Mouse (Mus musculus) embryonic facial prominence, embryonic 14.5 days (tissue): Measurements from ENCODE around the gene Olfr1328. TPM values are rescaled to one million over a fixed set of nuclear protein-coding genes. Genes with fewer than 3 reads are reported as not detected.
"Not testable (repeated sequence)": the region's sequence is repeated elsewhere in the genome, so short reads cannot be mapped to it uniquely, and the experiment has no call there.

Experiments used
- ATAC-seq: fragments of 200-750 bp; cut with Nextera tagmentation; 2 replicates; pipeline ENCODE4 v1.8.0; 2017; ENCODE audit warnings: low read depth, moderate number of reproducible peaks, moderate TSS enrichment
- DNase-seq: peaks from one replicate; pipeline ENCODE4 v3.0.0-alpha.2; 2015; ENCODE audit warnings: low spot score
- H3K27ac ChIP-seq: fragments of 300-500 bp; sonication (generic); replicated peaks from 2 replicates; pipeline ENCODE4 v1.5.1; 2014; ENCODE audit warnings: low read depth, mild to moderate bottlenecking, low read length, moderate library complexity
- H3K27me3 ChIP-seq: fragments of 300-500 bp; sonication (generic); replicated peaks from 2 replicates; pipeline ENCODE4 v1.6.1; 2014; ENCODE audit warnings: low read length; ENCODE audit not compliant: control insufficient read depth, insufficient read depth
- H3K36me3 ChIP-seq: fragments of 300-500 bp; sonication (generic); 2 replicates; pipeline ENCODE4 v1.6.1; 2014; ENCODE audit warnings: low read length, mixed read lengths; ENCODE audit not compliant: control insufficient read depth, insufficient read depth
- H3K4me1 ChIP-seq: fragments of 300-500 bp; sonication (generic); 2 replicates; pipeline ENCODE4 v1.6.1; 2014; ENCODE audit warnings: antibody characterized with exemption, low read length; ENCODE audit not compliant: control insufficient read depth, insufficient read depth
- H3K4me2 ChIP-seq: fragments of 300-500 bp; sonication (generic); 2 replicates; pipeline ENCODE4 v1.6.1; 2014; ENCODE audit warnings: low read depth, mild to moderate bottlenecking, low read length, moderate library complexity, mixed read lengths
- H3K4me3 ChIP-seq: fragments of 300-500 bp; sonication (generic); 2 replicates; pipeline ENCODE4 v1.5.1; 2014; ENCODE audit warnings: low read depth, mild to moderate bottlenecking, low read length
- H3K9ac ChIP-seq: fragments of 300-500 bp; sonication (generic); 2 replicates; pipeline ENCODE4 v1.6.1; 2014; ENCODE audit warnings: low read depth, mild to moderate bottlenecking, low read length, moderate library complexity, mixed read lengths
- H3K9me3 ChIP-seq: fragments of 300-500 bp; sonication (generic); 2 replicates; pipeline ENCODE4 v1.6.1; 2016; ENCODE audit warnings: low read length; ENCODE audit not compliant: control insufficient read depth
- WGBS: fragments of 180-500 bp; shearing (Covaris S2); extraction: QIAGEN DNeasy Blood & Tissue Kit; methylation state at CpG from one replicate; pipeline ENCODE4 v1.1.7; 2014; 5-methylcytosine and 5-hydroxymethylcytosine counted together
- polyA plus RNA-seq: library from polyadenylated mRNA; unstranded; fragments of >200 nt; fragmentation: Nextera tagmentation; extraction: Ambion mirVana; gene quantifications from 2 replicates; pipeline ENCODE4 v1.2.1, GENCODE M21; 2014

Gene Olfr1328
- 0.07 TPM in 1 of 2 replicates, not detected in the other for polyA plus RNA-seq

DNA sequence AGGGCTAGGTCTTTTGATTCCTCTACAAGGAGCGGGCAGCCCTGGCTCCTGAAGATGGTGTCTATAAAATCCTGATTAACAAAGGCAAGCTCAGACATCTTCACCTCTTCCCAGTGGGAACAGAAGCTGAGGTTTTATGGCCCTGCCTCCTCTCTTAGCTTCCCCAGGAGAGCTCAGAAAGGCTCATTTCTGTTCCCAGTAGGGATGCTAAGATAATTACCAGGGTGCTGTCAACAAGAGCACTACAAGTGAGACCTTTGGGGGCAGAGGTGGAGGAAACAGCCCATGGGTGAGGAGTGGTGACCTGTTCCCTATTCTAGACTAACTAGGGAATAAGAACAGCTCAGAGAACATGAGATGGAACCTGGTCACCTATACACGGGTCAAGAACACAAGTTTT lies at the start of gene Olfr1328:
Gene Olfr1328, minus strand, starts transcription at position 101 of the 400 bp plus-strand sequence.
- H3K9me3 ChIP-seq = no peaks in the 10 kb centered on the region
- no peak within 1 kb of the TSS for H3K4me2 ChIP-seq
- no peaks in the 10 kb centered on the region for H3K36me3 ChIP-seq
- WGBS = 71% methylated on average over 2 of the region's 2 CpGs
- no peak within 1 kb of the TSS for H3K9ac ChIP-seq
- H3K4me3 ChIP-seq = no peak within 1 kb of the TSS
- no peaks in the 10 kb centered on the region for H3K27me3 ChIP-seq
- no peak for ATAC-seq
- no peaks in the 10 kb centered on the region for H3K4me1 ChIP-seq
- DNase-seq = no peak
- no peak within 1 kb of the TSS for H3K27ac ChIP-seq

GRCm38 (mm10) chr4:118985291-118985690 lies 46.9 kb upstream of the Olfr1328 start:
- Histone ChIP-seq H3K9me3 (no peaks in the 10 kb centered on the region), H3K27ac (no peak overlapping the region), H3K4me3 (no peak overlapping the region), H3K36me3 (no peaks in the 10 kb centered on the region), H3K4me2 (no peak overlapping the region), H3K9ac (no peak overlapping the region), H3K4me1 (no peaks in the 10 kb centered on the region), H3K27me3 (no peaks in the 10 kb centered on the region)
- 80% methylated on average over 4 of the region's 4 CpGs for WGBS
- DNase-seq (no peak), ATAC-seq (no peak)

DNA sequence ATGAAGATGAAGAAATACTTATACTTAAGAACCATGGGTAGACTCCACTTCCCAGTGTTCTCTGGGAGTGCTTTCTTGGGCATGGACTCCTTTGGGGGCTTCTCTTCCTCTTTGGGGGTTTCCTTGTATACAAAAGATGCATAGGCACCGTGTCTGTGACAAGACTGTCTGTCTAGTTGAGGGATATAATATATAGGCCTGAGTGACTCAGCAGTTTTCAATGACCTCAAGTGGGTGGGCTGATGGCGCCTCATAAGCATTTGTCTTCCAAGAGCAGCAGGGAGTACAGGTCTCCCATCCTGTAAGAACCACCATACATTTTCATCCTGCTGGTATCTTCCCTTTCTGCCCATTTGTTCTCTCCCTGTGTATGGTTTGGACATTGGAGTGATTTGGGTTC lies 34.9 kb upstream of the Olfr1328 start:
- Histone ChIP-seq H3K9ac (no peak overlapping the region), H3K27me3 (no peaks in the 10 kb centered on the region), H3K4me1 (no peaks in the 10 kb centered on the region), H3K27ac (no peak overlapping the region), H3K4me2 (no peak overlapping the region), H3K9me3 (no peaks in the 10 kb centered on the region), H3K4me3 (no peak overlapping the region), H3K36me3 (no peaks in the 10 kb centered on the region)
- WGBS = 72% methylated on average over 2 of the region's 2 CpGs
- ATAC-seq (no peak), DNase-seq (no peak)

DNA sequence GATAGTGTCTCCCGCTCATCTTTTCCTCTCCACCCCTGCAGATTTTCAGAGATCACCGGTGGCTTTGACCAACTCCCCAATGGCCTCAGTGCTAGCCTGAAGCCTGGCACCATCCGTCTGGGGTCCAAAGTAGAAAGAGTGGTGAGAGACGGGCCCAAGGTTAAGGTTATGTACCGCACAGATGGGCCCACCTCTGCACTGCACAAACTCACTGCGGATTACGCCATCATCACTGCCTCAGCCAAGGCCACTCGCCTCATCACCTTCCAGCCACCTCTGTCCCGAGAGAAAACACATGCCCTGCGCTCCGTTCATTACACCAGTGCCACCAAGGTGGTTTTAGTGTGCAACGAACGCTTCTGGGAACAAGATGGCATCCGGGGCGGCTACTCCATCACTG lies 29.3 kb upstream of the Olfr1328 start:
- Histone ChIP-seq H3K4me1 (no peaks in the 10 kb centered on the region), H3K27me3 (no peaks in the 10 kb centered on the region), H3K9me3 (no peaks in the 10 kb centered on the region), H3K27ac (no peak overlapping the region), H3K4me2 (no peak overlapping the region), H3K9ac (no peak overlapping the region), H3K36me3 (no peaks in the 10 kb centered on the region), H3K4me3 (no peak overlapping the region)
- DNase-seq (no peak), ATAC-seq (no peak)
- WGBS = 93% methylated on average over 15 of the region's 15 CpGs

GRCm38 (mm10) chr4:118961141-118961628 lies 22.8 kb upstream of the Olfr1328 start, which contains the start of gene Lao1:
Lao1 (plus strand) TSS chr4:118961578.
- ATAC-seq (no peak), DNase-seq (no peak)
- no peaks in the 10 kb centered on the region for H3K9me3 ChIP-seq

DNA sequence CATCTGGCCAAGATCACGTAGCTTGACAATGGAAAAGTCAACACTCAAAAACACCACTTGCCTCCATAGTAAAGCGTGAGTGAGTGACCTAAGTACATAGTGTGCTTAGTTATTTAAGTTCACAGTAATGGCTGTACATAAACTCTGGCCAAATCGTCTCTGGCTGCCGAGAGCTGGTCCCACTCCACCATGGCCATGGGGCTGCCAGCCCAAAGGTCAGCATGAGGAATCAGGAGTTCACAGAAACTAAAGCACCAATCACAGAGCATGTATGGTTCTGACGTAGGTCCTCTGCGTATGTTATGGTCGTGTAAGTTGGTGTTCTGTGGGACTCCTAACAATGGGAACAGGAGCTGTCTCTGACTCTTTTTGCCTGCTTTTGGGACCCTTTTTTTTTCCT lies 20.4 kb upstream of the Olfr1328 start:
- H3K27ac ChIP-seq = no peak overlapping the region
- DNase-seq (no peak), ATAC-seq (no peak)
- H3K36me3 ChIP-seq = no peaks in the 10 kb centered on the region
- H3K9me3 ChIP-seq = no peaks in the 10 kb centered on the region
- no peak overlapping the region for H3K9ac ChIP-seq
- H3K27me3 ChIP-seq = no peaks in the 10 kb centered on the region
- no peak overlapping the region for H3K4me2 ChIP-seq
- no peak overlapping the region for H3K4me3 ChIP-seq
- WGBS = 81% methylated on average over 7 of the region's 7 CpGs
- no peaks in the 10 kb centered on the region for H3K4me1 ChIP-seq

More at GRCm38 (mm10) chr4:118961141-118961628, 22.8 kb upstream of the Olfr1328 start, which contains the start of gene Lao1:
- no peak within 1 kb of the TSS for H3K27ac ChIP-seq
- no peaks in the 10 kb centered on the region for H3K4me1 ChIP-seq
- H3K36me3 ChIP-seq = no peaks in the 10 kb centered on the region
- H3K27me3 ChIP-seq = no peaks in the 10 kb centered on the region
- no peak within 1 kb of the TSS for H3K4me2 ChIP-seq
- H3K9ac ChIP-seq = no peak within 1 kb of the TSS
- no peak within 1 kb of the TSS for H3K4me3 ChIP-seq
- WGBS = 85% methylated on average over 2 of the region's 2 CpGs

DNA sequence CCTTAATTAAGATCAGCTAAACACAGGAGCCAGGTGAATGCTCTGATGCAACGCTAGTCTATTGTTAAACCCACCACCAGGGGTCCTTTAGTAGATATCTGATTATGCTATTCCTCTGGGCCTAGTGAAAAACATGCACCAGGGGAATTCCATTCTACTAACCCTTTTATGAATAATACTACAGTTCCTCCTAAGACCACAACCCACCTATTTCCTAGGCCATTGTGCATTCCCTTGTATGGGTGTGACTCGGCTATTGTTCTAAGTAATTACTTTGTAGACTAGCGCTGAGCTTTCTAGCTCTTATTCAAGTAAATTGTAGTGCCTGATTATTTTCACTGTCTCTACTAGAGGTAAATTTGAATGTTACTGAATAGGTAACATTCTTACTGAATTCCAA lies 7.1 kb downstream of the Olfr1328 start:
- H3K4me3 ChIP-seq, ATAC-seq, DNase-seq, H3K36me3 ChIP-seq, H3K27ac ChIP-seq, H3K9ac ChIP-seq, H3K4me2 ChIP-seq, H3K9me3 ChIP-seq, H3K27me3 ChIP-seq, H3K4me1 ChIP-seq: not testable (repeated sequence)
- 75% methylated on average over 3 of the region's 3 CpGs for WGBS

- H3K27me3 ChIP-seq, H3K4me2 ChIP-seq, H3K9ac ChIP-seq, H3K36me3 ChIP-seq, DNase-seq, H3K4me3 ChIP-seq, H3K4me1 ChIP-seq, ATAC-seq, H3K9me3 ChIP-seq, H3K27ac ChIP-seq: not testable (repeated sequence)
- 63% methylated on average over 2 of the region's 2 CpGs for WGBS
These were observed 21.0 kb downstream of the Olfr1328 start, which contains the start of gene Olfr1329 for GRCm38 (mm10) chr4:118917365-118917764. Olfr1329 (minus strand) TSS chr4:118917465.

DNA sequence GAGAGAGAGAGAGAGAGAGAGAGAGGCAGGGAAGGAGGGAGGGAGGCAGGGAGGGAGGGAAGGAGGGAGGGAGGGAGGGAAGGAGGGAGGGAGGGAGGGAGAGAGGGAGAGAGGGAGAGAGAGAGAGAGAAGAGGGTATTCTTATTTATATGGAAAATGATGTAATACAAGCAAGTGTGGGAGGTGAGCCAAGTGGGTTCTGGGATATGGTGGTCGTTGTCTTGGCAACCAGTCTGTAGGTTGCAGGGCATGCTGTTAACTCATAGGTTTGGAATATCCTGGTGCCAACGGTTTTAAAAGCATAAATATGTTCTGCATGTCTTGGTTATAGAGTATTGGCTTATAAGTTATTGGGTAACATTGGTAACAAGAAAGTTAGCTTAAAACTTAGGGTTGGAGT lies 36.4 kb downstream of the Olfr1328 start:
- 61% methylated on average over 2 of the region's 2 CpGs for WGBS
- ATAC-seq = no peak

More for the DNA sequence above, 36.4 kb downstream of the Olfr1328 start:
- no peaks in the 10 kb centered on the region for H3K9me3 ChIP-seq
- H3K4me1 ChIP-seq = no peaks in the 10 kb centered on the region
- H3K9ac ChIP-seq = no peak overlapping the region
- no peak overlapping the region for H3K27ac ChIP-seq
- H3K4me3 ChIP-seq = no peak overlapping the region
- no peaks in the 10 kb centered on the region for H3K36me3 ChIP-seq
- H3K27me3 ChIP-seq = no peaks in the 10 kb centered on the region
- H3K4me2 ChIP-seq = no peak overlapping the region
- peak; percentile 14 for DNase-seq
